Mouse (Mus musculus): ENCODE results near the gene Ear10.
"Not testable (repeated sequence)": the region's sequence is repeated elsewhere in the genome, so short reads cannot be mapped to it uniquely, and the experiment has no call there.

Gene Ear10

DNA sequence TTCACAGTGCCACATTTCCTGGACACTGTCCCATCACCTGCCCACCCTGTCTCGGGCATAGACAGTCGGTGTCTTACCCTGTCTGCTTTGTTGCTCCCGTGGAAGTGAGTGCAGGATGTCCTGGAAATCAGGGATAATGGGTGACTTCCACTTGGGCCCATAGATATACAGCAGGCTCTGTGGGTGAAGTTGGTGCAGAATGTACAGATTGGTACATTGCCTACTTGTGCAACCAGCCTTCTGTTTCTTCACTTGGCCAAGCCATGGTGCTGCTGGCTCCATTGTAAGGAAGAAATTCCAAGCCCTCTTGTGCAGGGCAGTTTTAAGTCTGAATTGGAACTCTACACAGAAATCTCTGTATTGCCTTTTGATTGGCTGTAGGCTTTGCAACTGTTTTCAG, at the start of gene Ear10:
TSS of gene Ear10 (minus strand) at position 101 of the 400 bp plus-strand sequence.
- DNase-seq: not testable (repeated sequence)

DNA sequence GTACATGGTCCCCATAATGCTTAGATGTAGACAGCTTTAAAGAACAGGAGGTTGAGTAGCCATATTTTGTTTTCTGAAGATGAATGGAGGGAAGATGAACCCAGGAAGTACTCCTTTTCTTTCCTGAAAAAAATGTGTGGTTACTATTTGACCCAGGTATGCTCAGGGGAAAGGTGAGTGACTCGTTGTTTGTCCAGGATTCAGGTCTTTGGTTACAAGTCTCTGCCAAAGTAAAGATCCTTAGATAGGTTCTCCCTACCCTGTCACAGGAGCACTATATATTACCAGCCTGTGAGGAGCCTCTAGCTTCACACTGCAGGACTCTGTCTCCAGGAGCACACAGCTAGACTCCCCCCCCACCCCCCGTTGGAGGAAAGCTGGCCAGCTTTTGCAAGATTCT, 33.4 kb upstream of the Ear10 start, which contains the start of gene Ang5:
TSS of gene Ang5 (plus strand) at position 301 of the 400 bp plus-strand sequence.
- DNase-seq: not testable (repeated sequence)

DNA sequence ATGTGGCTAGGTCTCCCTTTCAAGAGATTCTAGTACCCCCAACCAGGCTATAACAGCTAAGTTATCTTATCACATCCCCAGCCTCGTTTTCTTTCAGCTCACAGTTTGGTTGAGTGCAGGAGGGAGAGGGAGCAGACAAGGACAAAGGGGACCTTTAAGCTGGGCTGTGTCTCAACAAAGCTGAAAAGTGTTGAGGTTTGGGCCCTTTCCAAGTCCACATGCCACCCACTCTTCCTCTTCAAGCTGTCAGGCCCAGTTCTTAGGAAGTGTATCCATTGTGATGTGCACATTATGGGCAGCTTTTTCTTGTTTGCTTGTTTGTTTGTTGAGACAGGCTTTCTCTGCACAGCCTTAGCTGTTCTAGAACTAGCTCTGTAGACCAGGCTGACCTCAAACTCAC, 31.7 kb upstream of the Ear10 start:
- DNase-seq: not testable (repeated sequence)

DNA sequence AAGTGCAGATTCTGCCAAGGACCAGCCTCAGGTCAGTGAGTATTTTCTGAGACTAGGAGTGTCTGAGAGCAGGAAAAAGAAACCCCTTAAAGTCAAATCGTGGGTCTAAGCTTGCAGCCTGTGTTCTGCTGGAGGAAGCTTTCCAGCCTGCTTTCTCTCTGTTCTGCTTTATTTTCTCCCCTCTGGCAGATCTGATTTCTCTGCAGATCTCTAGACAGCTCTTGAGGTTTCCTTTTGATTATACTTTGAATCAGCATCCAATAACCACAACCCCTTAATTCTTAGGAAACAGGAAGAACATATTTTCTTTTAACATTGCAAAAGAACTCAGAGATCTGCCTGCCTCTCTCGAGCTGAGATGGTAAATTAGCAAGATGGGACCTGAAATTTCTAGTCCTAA, 30.0 kb upstream of the Ear10 start:
- not testable (repeated sequence) for DNase-seq

DNA sequence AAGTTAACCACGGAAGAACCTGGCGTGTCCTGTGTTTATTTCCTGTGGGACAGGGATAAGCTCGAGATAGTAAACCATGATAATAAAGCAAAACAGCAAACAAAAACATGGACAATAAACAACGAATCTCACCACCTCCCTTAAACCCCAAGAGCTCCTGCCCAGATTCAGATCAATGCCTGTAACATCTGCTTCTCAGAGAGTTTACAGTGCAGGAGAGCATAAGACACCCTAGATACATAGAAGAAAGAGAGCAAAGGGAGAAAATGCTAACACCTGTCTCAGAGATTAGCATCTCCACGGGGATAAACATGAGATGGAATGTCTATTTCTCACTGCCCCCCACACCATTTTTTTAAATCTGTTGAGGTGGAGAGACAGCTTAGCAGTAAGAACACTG, 10.0 kb upstream of the Ear10 start:
- not testable (repeated sequence) for DNase-seq

DNA sequence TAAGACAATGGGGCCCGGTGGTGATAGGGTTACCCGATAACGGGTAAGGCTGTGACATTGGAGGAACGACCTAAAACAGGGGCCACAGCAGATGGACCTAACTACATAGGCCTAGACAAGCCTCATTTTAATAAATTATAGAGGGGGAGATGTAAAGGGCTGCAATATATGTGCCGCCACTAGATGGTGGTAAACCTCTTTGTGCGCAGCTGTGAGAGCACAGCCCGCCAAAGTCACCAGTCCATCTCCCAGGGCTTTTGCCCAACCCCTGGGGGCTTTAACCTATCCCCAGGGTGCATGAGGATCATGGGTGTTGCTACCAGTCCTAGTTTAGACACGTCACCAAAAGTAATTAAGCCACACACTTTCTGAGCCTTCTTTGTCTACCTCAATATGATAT, 9.6 kb upstream of the Ear10 start:
- peak; percentile 9 for DNase-seq

DNA sequence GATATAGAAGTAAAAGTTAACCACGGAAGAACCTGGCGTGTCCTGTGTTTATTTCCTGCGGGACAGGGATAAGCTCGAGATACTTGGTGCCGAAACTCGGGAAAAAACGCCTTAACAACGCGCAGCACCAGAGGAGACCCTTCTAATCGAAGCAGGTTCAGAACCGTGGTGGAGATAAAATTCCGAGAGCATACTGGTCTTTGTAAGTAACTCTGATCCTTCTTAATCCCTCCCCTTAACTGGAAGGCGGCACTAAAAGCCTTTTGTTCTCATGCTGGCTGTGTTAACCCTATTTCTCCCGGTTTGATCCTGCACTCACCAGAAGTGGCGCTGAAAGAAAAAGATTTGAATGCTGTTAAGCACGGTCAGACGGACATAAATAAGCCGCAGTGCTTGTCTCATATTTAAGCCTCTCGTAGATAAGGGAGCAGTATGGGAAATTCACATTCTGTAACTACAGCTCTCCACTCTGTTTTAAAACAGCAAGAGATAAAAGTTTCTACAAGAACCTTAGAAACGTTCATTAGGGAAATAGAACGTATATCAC, 2.1 kb upstream of the Ear10 start:
- peak; percentile 2 for DNase-seq

DNA sequence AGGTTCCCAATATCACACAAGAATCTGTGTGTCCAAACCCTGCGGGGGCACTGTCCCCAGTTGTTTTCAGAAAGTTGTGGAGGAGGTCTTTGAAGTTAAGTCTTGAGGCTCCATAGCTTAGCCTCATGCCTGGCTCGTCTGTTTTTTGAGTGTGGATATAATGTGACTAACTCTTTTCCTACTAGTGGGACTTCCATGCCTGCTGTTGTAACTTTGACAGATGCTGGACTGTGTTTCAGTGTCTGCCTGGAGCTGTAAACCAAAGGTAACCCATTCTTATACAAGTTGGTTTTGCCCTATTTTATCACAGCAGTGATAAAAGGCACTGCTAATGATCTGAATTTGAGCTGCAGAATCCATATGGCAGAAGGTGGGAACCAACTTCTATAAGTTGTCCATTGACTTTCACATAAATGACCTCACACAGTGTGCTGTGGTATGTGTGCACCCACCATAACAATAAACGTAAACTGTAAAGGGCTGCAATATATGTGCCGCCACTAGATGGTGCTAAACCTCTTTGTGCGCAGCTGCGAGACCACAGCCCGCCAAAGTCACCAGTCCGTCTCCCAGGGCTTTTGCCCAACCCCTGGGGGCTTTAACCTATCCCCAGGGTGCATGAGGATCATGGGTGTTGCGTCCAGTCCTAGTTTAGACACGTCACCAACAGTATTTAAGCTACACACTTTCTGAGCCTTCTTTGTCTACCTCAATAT, 1.5 kb upstream of the Ear10 start, which contains the start of gene Gm8113:
TSS of gene Gm8113 (plus strand) at position 703 of the 716 bp plus-strand sequence.
- peak; percentile 58 for DNase-seq

DNA sequence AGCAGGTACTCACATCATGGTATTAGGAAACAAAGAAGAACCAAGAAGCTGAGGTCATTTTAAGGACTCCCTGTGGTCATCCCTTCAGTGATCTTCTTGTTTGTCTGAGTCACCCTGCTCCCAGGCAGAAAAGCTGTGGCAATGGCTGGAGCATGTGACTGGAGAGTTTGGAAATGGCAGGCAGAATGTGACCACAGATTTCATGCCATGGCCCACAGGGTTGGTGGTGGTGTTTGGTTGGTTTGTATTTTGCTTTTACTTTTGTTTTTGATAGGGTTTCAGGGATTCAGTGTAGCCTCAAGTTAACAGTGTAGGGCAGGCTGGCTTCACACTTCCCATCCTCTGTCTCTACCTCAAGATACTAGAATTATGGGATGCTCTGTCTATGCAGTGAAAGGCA, 5.1 kb downstream of the Ear10 start:
- DNase-seq: not testable (repeated sequence)

DNA sequence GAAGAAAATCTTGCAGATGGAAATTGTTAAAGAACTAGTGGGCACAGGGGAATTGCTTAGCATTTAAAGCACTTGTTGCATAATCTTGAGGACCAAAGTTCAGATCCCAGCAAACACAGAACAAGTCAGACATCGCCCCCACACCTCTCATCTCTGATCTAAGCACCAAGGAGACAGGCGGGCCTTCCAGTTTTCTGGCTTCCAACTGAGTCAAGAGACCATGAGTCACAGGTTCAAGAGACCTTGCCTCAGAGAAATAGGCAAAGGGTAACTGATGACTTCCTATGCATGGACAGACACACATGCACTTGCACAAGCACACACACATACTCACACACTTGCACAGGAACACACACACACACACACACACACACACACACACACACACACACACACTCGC, 24.8 kb downstream of the Ear10 start:
- not testable (repeated sequence) for DNase-seq

DNA sequence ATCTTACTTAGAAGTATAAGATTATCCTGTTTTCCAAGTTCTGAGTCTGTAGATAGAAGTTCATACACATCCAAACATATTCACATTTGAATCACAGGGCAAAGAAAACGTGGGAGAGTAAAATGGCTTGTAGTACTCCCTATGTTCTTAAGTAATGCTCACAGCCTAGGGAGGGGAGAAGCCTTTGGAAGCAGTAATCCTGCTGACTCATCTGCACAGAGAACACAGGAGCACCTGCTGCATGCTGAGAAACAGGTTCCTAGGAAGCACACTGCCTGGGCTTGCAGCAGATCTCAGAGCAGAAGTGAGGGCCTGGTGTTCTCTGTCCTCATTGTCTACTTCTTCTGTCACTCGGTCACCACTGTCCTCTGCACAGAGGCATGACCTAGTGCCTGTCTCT, 28.0 kb downstream of the Ear10 start:
- not testable (repeated sequence) for DNase-seq

DNA sequence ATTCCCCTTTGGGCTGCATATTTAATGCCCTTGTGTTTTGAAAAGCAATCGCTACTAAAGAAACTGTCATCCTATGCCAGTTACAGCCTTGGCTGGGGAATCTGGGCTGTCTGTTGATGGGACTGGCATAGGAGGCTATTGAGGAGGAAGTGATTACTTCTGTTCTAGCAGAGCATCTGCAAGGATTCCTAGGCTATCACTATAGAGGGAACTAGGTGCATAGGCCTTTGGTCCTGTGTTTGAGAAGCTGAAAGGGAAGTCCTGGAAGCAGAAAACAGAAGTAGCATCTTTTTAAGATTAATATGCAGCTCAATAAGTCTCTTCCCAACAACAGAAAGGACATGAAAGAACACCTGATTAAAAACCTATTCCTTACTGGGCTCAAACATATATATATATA, 32.1 kb downstream of the Ear10 start:
- DNase-seq: not testable (repeated sequence)

DNA sequence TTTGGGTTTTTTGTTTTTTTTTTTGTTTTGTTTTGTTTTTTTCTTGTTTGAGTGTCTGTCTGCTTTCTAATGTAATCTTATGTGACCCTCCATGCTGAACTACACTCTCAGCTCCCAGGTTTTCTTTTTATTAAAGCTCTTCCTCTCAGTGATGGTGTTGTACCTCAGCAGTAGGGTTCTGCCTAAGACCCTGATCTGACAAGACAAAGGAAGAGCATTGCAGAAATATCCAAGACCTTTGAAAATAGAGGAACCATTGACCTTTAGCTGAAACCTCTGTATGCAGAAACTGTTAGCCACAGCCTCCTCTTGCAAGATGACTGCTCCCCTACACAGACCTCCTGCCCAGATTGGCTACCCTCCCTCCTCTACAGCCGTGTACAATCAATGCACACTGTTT, 37.1 kb downstream of the Ear10 start:
- DNase-seq: not testable (repeated sequence)

DNA sequence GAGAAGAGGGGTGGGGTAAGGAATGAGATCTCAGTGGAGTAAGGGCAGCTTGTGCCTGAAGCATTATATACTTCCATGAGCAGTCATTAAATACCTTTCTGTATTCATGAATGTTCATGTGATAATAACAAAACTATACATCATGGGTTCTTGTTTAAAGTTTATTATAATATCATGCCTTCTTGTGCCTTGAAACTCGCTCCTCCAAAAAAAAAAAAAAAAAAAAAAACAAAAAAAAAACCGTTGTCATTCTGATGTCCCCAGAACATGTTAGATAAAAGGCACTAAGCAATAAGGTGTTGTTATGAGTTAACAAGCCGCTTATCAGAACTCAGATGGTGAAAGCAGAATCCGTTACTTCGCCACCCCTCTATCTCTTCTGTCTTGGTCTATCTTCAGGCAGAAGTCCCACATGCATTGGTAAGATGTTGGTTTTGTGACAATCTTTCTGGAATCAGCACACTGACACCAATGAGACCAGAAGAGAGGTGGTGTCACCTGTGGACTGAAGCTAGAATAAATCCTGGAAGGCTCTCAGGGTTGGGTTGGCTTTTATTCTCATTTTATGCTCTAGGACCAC, 43.3 kb downstream of the Ear10 start:
- DNase-seq: not testable (repeated sequence)

DNA sequence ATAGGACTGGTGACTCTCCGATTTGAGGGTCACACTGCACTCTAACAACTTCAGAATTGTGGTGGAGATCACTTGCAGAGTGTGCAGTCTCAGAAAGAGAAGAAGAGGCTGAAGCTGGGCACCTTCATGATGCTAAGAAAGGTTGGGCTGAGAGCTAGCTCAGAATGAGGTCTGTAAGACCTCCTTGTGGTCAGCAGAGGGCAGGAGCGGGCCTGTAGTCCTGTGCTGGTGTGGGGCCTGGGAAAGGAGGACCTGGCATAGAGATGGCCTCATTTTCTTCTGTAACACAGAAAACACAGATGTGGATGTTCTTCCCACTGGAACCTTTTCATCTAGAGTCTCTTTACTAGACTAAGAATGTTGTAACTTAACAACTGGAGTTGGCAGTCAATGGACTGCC, 45.6 kb downstream of the Ear10 start:
- not testable (repeated sequence) for DNase-seq

DNA sequence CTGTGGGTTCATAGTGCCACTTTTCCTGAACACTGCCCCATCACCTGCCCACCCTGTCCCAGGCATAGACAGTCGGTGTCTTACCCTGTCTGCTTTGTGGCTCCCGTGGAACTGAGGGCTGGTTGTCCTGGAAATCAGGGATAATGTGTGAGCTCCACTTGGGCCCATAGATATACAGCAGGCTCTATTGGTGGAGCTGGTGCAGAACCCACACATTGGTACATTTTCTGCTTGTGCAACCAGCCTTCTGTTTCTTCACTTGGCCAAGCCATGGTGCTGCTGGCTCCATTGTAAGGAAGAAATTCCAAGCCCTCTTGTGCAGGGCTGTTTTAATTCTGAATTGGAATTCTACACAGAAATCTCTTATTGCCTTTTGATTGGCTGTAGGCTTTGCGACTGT, 47.9 kb downstream of the Ear10 start, which contains the start of gene Ear1:
TSS of gene Ear1 (minus strand) at position 101 of the 400 bp plus-strand sequence.
- not testable (repeated sequence) for DNase-seq

DNA sequence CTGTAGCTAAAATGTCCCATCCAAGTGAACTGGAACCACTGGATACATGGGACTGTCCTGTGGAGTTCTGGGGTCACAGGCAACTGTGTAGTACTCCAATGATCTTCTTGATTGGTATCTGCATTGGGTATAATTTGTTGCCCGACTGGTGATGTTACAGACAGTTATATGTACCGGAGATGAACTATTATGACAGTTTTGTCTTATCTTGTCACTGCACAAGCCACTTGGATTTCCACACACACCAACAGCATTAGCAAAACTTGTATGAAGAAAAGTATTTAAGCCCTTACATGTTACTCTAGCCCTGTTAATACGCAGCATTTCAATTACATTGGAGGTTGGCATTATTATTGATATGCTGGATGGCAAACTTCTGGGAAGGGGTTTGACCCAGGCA, 48.5 kb downstream of the Ear10 start:
- not testable (repeated sequence) for DNase-seq

Data from thymus, postnatal 14 days (tissue).